Mouse (Mus musculus) adrenal gland (tissue): Measurements from ENCODE around the gene Slc1a6.
"Not testable (repeated sequence)": the region's sequence is repeated elsewhere in the genome, so short reads cannot be mapped to it uniquely, and the experiment has no call there.

ENCODE experiments used
- intact Hi-C: fragments of 180-260 bp; cut with DNase I; formaldehyde crosslinking; loops from one replicate; pipeline ENCODE4 v1.15.1; 2025
- long read RNA-seq, 2 experiments: library from polyadenylated mRNA; unstranded; transcript quantifications; one replicate each; pipeline ENCODE4 v2.0.0; 2020; ENCODE audit warnings: borderline replicate concordance in 1 of 2; ENCODE audit not compliant: insufficient replicate concordance in 1 of 2

Slc1a6 gene
- long read RNA-seq, experiment 1: 0 reads
- long read RNA-seq, experiment 2: 0 reads

- intact Hi-C loops: no loop called here
These were observed at the start of gene Slc1a6 for GRCm38 (mm10) chr10:78779981-78780651. TSS of gene Slc1a6 (plus strand) at chr10:78780496.

GRCm38 (mm10) chr10:78739821-78740220, 40.5 kb upstream of the Slc1a6 start:
- intact Hi-C loops: no loop called here

- intact Hi-C loops: no loop called here
These were observed 36.6 kb upstream of the Slc1a6 start for GRCm38 (mm10) chr10:78743721-78744120.

DNA sequence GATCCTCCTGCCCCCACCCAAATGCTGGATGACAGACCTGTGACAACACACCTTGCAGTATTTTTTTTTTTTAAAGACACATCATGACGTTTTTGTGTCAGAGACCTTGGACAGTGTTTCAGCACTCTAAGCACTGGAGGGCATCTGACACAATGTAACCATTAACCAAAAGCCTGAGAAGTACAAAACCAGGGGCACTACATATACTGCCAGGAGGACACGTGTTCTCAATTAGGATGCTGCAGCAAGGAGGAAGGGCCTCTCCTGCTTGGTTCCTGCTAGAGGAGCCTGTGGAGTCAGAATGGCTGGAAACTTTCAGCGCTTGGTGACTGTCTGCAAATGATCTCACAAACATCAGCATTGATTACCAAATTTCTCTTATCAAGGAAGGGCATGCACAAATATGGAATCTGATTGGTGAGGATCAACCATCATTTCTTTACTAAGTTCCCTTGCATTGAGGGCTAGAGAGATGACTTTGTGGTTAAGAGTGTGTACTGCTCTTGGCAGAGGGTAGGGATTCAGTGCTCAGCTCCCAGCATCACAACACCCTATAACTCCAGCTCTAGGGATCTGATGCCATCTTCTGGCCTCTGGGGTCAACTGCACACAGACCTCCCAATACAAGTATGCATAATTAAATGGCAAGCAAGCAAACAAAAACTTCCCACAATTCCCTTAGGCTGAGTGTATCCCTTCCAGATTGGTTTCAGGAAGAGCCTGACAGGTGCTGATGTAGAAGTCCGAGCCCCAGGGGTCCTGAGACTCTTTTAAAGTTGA, 34.7 kb upstream of the Slc1a6 start:
- intact Hi-C loops: no loop called here

- intact Hi-C loops: no loop called here
These were observed 33.1 kb upstream of the Slc1a6 start for GRCm38 (mm10) chr10:78747035-78747721.

- intact Hi-C loops: no loop called here
These were observed 32.1 kb upstream of the Slc1a6 start for GRCm38 (mm10) chr10:78748161-78748560.

DNA sequence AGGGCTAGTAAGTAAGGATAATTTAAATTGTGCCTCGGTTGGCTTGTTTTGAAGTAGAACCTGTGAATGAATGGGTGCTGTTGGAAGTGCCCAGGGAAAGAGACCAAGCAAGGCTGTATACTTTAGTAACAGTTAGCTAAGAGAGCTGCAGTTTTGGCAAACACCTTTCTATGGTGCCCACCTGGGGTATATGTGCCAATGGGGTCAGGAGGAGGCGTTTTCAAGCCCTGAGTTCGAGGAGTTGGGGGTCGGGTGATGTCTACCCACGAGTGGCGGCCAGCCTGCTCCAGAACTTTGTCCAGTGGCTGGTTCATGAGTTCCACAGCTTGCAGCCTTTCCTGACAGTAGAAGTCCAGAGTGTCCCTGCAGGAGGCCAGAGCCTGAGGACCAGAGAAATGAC, 31.4 kb upstream of the Slc1a6 start:
- intact Hi-C loops: no loop called here

GRCm38 (mm10) chr10:78752452-78753191, 27.7 kb upstream of the Slc1a6 start, which contains the start of gene Ccdc105:
TSS of gene Ccdc105 (minus strand) at chr10:78753065.
- intact Hi-C loops: no loop called here

- intact Hi-C loops: loop anchor here (2.0 kb wide), 1 partner anchor 361 kb away; no protein-coding TSS in a partner anchor
These were observed 24.3 kb upstream of the Slc1a6 start for GRCm38 (mm10) chr10:78756021-78756420.

DNA sequence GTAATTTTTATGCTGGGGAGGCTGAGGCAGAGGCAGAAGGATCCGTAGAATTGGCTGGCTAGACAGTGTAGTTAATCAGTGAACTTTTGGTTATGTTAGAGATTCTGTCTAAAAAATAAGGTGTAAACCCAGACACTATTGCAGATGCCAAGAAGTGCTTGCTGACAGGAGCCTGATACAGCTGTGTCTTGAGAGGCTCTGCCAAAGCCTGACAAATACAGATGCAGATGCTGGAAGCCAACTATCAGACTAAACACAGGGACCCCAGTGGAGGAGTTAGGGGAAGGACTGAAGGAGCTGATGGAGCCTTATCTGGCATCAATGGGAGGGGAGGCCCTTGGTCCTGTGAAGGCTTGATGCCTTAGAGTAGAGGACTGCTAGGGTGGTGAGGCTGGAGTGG, 14.7 kb upstream of the Slc1a6 start:
- intact Hi-C loops: no loop called here

DNA sequence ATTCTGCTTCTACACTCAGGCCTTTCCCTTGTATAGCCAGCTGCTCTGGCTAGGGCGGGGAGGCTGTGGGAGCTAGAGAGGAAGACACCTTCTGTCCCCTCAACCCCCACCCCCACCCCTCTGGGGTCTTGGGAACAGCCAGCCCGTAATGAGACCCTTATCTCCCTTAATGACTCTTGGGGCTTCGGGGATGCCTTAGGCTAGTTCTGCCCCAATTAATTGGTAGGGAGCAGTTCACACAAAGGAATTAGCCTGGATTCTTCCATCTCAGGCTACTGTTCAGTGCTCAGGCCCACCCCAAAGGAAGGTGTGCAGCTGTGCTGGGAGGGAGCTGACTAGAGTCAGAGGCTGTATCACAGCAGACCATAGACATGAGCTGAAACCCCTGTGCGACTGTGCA, 4.5 kb upstream of the Slc1a6 start:
- intact Hi-C loops: no loop called here

DNA sequence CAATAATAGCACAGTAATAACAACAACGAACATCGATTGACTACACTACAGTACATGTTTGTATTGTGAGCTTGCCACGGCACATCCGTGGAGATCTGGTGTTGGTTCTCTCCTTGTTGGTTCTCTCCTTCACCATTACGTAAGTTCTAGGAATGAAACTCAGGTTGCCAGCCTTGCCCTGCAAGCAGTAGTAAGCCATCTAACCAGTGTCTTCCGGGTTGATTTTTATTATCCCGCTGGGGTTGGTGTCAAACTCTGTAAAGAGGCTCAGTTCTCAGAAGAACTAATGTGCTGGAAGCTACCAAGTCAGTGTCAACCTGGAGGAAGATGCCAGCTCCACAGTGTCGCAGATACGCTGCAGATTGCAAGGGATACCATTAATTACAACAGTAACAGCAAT, 769 bp upstream of the Slc1a6 start:
- intact Hi-C loops: no loop called here

DNA sequence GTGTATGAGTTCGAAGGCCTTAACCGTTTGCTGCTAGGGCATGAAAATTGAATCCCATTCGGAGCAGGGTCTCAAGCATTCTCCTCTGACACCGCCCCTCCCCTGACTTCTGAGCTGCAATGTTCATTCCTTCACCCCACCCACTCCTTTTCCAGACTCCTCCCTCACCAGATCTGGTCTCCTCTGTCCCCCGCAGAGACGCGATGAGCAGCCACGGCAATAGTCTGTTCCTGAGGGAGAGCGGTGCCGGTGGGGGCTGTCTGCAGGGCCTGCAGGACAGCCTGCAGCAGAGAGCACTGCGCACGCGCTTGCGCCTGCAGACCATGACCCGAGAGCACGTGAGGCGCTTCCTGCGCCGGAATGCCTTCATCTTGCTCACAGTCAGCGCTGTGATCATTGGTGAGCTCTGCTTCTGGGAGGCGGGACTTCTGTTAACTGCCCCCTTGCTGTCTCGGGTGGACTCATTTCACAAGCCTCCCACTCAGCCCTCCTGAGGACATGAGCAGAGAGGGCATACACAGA, 7.3 kb downstream of the Slc1a6 start:
- intact Hi-C loops: no loop called here

DNA sequence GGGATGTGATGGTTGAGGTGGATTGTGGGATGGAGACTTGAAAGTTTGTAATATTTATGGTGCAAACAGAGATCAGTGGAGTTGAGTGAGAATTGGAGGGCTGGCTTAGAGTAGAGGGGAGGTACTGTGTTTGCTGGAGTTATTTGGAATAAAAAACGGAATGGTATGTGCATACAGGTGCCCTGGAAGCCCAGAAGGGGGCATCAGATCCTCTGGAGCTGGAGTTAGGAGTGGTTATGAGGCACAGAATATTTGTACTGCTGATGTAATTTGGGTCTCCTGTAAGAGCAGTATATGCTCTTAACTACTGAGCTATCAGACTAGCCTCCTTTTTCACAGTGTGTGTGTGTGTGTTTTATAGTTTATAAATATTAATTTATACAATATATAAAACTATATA, 10.3 kb downstream of the Slc1a6 start:
- intact Hi-C loops: no loop called here

DNA sequence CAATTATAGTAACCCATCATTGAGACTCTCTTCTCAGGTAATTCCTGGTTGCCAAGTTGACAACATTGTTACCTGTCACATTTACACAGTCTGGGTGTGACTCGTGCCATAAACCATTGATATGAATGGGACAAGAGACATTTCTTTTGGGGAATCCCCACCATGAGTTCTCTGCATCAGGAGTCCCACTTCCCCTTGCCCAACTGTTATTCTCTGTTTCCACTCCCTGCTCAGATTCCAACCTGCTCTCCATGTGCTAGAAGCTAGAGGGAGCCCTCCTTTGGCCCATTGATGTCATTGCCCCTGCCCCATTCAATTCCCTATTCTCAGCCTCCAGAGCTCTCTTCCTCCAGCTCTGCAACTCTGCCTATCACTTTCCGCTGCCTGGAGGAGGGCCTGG, 21.2 kb downstream of the Slc1a6 start:
- intact Hi-C loops: no loop called here

GRCm38 (mm10) chr10:78812358-78813060, 32.2 kb downstream of the Slc1a6 start:
- intact Hi-C loops: no loop called here

DNA sequence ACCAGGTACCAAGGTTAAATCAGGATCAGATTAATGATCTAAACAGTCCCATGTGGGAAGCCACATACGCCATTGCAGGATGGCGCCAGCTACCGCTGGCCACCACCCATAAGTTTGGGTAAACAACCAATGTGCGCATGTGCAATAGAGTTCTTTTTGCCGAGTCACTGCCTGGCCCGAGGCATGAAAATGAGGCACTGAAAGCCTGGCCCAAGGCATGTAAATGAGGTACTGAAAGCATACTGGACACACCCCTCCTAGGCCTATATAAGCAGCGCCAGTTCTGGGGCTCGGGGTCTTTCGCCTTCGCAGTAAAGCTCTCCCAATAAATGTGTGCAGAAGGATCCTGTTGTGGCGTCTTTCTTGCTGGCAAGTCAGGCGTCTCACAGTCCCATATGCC, 60.2 kb downstream of the Slc1a6 start:
- intact Hi-C loops: not testable (repeated sequence)

DNA sequence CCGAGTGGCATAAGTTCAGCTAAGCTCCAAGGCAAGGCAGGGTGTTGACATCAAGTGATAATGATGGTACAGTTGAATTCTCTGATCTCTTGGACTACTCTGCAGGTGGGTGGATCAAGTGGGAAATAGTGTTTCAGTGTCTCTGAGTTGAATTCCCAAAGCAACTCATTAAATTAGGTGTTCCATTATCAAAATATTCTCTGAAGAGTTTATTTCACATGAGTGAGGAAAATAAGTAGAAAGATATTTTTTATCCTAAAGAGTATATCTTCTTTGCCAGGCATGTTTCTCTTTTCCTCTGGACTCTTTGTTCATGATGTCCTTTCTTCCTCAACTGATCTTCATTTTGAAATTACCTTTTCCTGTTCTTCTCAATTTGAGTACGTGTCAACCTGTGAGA, 71.8 kb downstream of the Slc1a6 start, which contains the start of gene Olfr1356:
Olfr1356 (minus strand) TSS at position 101 of the 400 bp plus-strand sequence.
- intact Hi-C loops: no loop called here
